Mouse (Mus musculus) embryonic facial prominence, embryonic 11.5 days (tissue): ENCODE measurements around the gene Etfb. TPM values are rescaled to one million over a fixed set of nuclear protein-coding genes. Genes with fewer than 3 reads are reported as not detected.
"Not testable (repeated sequence)": the region's sequence is repeated elsewhere in the genome, so short reads cannot be mapped to it uniquely, and the experiment has no call there.

Experiments used
- ATAC-seq: fragments of 200-750 bp; cut with Nextera tagmentation; replicated peaks from 2 replicates; pipeline ENCODE4 v1.8.0; 2017; ENCODE audit warnings: low read depth; ENCODE audit not compliant: insufficient number of reproducible peaks, low FRiP score, low TSS enrichment
- DNase-seq: peaks from one replicate; pipeline ENCODE4 v3.0.0-alpha.2; 2015; ENCODE audit warnings: low spot score
- H3K27ac ChIP-seq: fragments of 300-500 bp; sonication (generic); replicated peaks from 2 replicates; pipeline ENCODE4 v1.5.1; 2014; ENCODE audit warnings: mild to moderate bottlenecking, low read depth, low read length, control low read depth
- H3K27me3 ChIP-seq: fragments of 300-500 bp; sonication (generic); 2 replicates; pipeline ENCODE4 v1.6.1; 2014; ENCODE audit warnings: mild to moderate bottlenecking, low read length, moderate library complexity, mixed read lengths; ENCODE audit not compliant: control insufficient read depth, insufficient read depth
- H3K36me3 ChIP-seq: fragments of 300-500 bp; sonication (generic); replicated peaks from 2 replicates; pipeline ENCODE4 v1.6.1; 2014; ENCODE audit warnings: low read depth, mild to moderate bottlenecking, low read length, moderate library complexity, mixed read lengths; ENCODE audit not compliant: control insufficient read depth, insufficient read depth
- H3K4me1 ChIP-seq: fragments of 300-500 bp; sonication (generic); 2 replicates; pipeline ENCODE4 v1.6.1; 2014; ENCODE audit warnings: low read length, mixed read lengths; ENCODE audit not compliant: control insufficient read depth, insufficient read depth
- H3K4me2 ChIP-seq: fragments of 300-500 bp; sonication (generic); 2 replicates; pipeline ENCODE4 v1.6.1; 2014; ENCODE audit warnings: low read depth, mild to moderate bottlenecking, control low read depth, low read length, moderate library complexity
- H3K4me3 ChIP-seq: fragments of 300-500 bp; sonication (generic); 2 replicates; pipeline ENCODE4 v1.5.1; 2014; ENCODE audit warnings: low read depth, low read length, control low read depth
- H3K9ac ChIP-seq: fragments of 300-500 bp; sonication (generic); replicated peaks from 2 replicates; pipeline ENCODE4 v1.6.1; 2014; ENCODE audit warnings: mild to moderate bottlenecking, control low read depth, low read length
- H3K9me3 ChIP-seq: fragments of 300-500 bp; sonication (generic); replicated peaks from 2 replicates; pipeline ENCODE4 v1.6.1; 2016; ENCODE audit warnings: mild to moderate bottlenecking, low read length, inconsistent platforms, mixed read lengths; ENCODE audit not compliant: control insufficient read depth
- WGBS: fragments of 180-500 bp; shearing (Covaris S2); extraction: QIAGEN DNeasy Blood & Tissue Kit; methylation state at CpG from one replicate; pipeline ENCODE4 v1.1.7; 2014; 5-methylcytosine and 5-hydroxymethylcytosine counted together
- polyA plus RNA-seq: library from polyadenylated mRNA; unstranded; fragments of >200 nt; fragmentation: Nextera tagmentation; extraction: Ambion mirVana; gene quantifications from 2 replicates; pipeline ENCODE4 v1.2.1, GENCODE M21; 2014

Gene Etfb
- 240 and 251 TPM in 2 replicates for polyA plus RNA-seq

DNA sequence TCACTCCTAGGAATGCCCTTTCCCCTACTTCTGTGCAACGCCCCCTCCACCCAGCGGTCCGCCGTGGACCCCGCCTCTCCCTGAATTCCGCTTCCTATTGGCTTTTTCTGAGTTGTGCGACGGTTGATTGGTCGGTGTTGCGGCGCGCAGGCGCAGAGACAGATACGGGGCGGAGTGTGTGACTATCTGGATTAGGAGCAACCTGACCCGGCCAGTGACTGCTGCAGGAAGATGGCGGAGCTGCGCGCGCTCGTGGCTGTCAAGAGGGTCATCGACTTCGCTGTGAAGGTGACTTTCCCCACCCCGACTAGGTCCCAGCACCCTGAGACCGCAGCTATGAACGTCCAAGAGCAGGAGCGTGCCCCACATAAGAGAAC lies at the start of gene Etfb, which contains the start of gene Gm45233:
Gene Etfb, plus strand, starts transcription at position 167 of the 377 bp plus-strand sequence.
Gene Gm45233, plus strand, starts transcription at position 212 of the 377 bp plus-strand sequence.
- ATAC-seq: peak; percentile 96
- WGBS: under 1% methylated on average over 27 of the region's 27 CpGs
- H3K36me3 ChIP-seq: no peaks in the 10 kb centered on the region
- H3K27ac ChIP-seq: peak within 1 kb of the TSS; percentile 77
- H3K27me3 ChIP-seq: no peaks in the 10 kb centered on the region
- H3K4me1 ChIP-seq: no peaks in the 10 kb centered on the region
- peak within 1 kb of the TSS; percentile 84 for H3K4me2 ChIP-seq
- H3K9me3 ChIP-seq: no peaks in the 10 kb centered on the region
- peak; percentile 95 for DNase-seq
- H3K9ac ChIP-seq: peak within 1 kb of the TSS; percentile 67
- peak within 1 kb of the TSS; percentile 47 for H3K4me3 ChIP-seq

DNA sequence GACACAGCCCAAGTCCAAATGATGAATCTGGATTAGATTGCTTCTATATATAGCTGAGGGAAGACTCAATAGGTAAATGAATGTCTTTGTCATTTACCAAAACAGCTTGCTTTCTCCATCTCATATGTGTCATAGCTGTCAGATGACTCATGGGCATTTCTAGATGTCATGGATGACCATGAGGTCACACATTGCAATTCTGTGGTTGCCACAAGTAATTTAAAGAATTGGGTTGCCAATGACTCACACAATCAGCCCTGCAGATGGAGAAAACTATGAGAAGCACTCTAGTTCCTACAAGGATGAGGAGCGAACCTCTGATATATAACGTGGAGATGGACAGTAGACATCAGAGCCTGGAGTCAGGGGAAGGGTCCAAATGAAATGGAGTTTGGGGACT lies 44.4 kb upstream of the Etfb start:
- WGBS: 84% methylated on average over 2 of the region's 2 CpGs
- Histone ChIP-seq H3K4me1 (no peaks in the 10 kb centered on the region), H3K4me3 (no peak overlapping the region), H3K9ac (no peak overlapping the region), H3K9me3 (no peaks in the 10 kb centered on the region), H3K36me3 (no peaks in the 10 kb centered on the region), H3K27me3 (no peaks in the 10 kb centered on the region), H3K4me2 (no peak overlapping the region), H3K27ac (no peak overlapping the region)
- ATAC-seq: no peak
- no peak for DNase-seq

DNA sequence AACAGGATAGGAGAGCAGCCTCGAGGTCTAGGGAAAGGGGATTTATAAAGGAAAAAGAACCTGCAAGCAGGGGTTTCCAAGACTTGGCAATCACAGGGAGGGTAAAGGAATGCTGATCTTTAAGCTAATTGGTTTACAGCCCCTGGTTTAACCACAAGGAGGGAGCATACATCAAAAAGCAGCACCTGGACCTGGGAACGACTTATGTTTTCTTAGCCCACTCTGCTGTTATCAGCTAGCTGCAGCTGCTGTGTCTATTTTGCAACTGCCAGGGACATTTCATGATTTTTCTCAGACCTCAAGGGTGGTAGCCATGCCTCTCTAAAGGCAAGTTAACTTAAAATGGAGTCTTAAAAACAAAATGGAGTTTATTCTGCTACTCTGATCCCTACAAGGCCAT lies 41.2 kb upstream of the Etfb start:
- no peaks in the 10 kb centered on the region for H3K36me3 ChIP-seq
- 60% methylated on average over 2 of the region's 2 CpGs for WGBS
- no peak overlapping the region for H3K9ac ChIP-seq
- H3K4me1 ChIP-seq: no peaks in the 10 kb centered on the region
- H3K27me3 ChIP-seq: no peaks in the 10 kb centered on the region
- H3K4me2 ChIP-seq: no peak overlapping the region
- DNase-seq (no peak), ATAC-seq (no peak)
- no peaks in the 10 kb centered on the region for H3K9me3 ChIP-seq
- no peak overlapping the region for H3K27ac ChIP-seq
- no peak overlapping the region for H3K4me3 ChIP-seq

DNA sequence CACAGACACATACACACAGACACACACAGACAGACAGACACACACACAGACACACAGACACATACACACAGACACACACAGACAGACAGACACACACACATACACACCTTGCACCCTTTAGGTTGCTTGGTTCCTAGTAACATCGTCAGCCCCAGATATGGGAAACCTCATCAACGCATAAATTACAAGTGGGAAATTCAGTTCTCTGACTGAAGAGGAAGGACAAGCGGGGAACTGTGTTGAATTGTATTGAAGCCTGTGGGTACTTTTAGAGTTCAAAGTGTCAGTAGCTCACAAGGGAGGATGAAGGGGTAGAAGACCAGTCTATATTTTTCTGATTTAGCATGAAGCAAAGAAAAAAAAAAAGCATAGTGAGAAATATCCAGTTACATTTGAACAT lies 36.3 kb upstream of the Etfb start:
- Histone ChIP-seq H3K4me1 (no peaks in the 10 kb centered on the region), H3K9me3 (no peaks in the 10 kb centered on the region), H3K9ac (no peak overlapping the region), H3K36me3 (no peaks in the 10 kb centered on the region), H3K4me3 (no peak overlapping the region), H3K4me2 (no peak overlapping the region), H3K27me3 (no peaks in the 10 kb centered on the region), H3K27ac (no peak overlapping the region)
- no peak for DNase-seq
- 80% methylated on average over 3 of the region's 3 CpGs for WGBS
- ATAC-seq: no peak

DNA sequence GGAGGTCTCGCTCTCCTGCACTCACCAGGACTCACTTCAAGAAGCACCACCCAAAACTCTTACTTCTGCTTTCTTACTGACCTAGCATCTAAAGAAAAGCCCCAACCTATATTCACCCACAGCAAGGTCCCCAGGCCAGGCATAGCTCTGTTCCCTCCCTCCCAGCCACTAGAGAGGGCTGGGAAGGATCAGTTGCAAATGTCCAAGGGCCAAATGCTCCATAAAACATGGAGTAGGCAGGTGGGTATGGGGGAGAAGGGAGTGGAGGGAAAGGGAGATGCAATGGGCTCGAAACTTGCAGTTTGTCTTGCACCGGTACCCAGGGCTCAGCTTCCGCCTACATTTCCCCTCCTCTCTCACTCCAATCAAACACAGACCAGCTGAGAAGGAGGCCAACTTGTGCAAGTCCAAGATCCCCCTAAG lies 35.7 kb upstream of the Etfb start, which contains the start of gene Siglecg:
Gene Siglecg, plus strand, starts transcription at position 74 of the 423 bp plus-strand sequence.
- Histone ChIP-seq H3K27me3 (no peaks in the 10 kb centered on the region), H3K4me1 (no peaks in the 10 kb centered on the region), H3K9me3 (no peaks in the 10 kb centered on the region), H3K4me2 (no peak within 1 kb of the TSS), H3K36me3 (no peaks in the 10 kb centered on the region), H3K9ac (no peak within 1 kb of the TSS), H3K4me3 (no peak within 1 kb of the TSS), H3K27ac (no peak within 1 kb of the TSS)
- 72% methylated on average over 4 of the region's 4 CpGs for WGBS
- ATAC-seq: no peak
- DNase-seq: no peak

DNA sequence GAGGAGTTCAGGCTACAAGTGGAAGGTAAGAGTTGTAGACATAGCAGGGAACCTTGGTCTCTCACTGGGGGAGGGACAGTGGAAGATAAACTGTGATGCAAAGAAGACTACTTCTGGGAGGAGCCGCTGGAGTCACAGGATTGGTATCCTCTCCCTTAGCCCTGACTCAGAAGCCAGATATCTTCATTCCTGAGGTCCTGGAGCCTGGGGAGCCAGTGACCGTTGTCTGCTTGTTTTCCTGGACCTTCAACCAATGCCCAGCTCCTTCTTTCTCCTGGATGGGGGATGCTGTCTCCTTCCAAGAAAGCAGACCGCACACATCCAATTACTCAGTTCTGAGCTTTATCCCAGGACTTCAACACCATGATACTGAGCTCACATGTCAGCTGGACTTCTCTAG lies 34.8 kb upstream of the Etfb start:
- ATAC-seq: no peak
- H3K4me1 ChIP-seq: no peaks in the 10 kb centered on the region
- no peaks in the 10 kb centered on the region for H3K36me3 ChIP-seq
- no peak overlapping the region for H3K4me3 ChIP-seq
- no peaks in the 10 kb centered on the region for H3K27me3 ChIP-seq
- no peak overlapping the region for H3K4me2 ChIP-seq
- no peak overlapping the region for H3K27ac ChIP-seq
- no peak for DNase-seq
- H3K9ac ChIP-seq: no peak overlapping the region
- WGBS: 72% methylated on average over 3 of the region's 3 CpGs
- H3K9me3 ChIP-seq: no peaks in the 10 kb centered on the region

DNA sequence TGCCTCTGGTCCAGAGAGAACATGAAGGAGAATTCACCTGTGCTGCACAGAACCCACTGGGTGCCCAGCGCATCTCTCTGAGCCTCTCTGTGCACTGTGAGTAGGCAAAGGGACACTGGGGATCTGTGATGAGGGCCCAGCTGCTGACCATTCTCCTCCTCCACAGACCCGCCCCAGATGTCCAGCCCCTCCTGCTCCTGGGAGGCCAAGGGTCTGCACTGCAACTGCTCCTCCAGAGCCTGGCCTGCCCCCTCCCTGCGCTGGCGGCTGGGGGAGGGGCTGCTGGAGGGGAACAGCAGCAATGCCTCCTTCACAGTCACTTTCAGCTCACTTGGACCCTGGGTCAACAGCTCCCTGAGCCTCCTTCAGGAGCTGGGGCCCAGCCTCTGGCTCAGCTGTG lies 32.2 kb upstream of the Etfb start:
- DNase-seq, H3K4me3 ChIP-seq, H3K4me1 ChIP-seq, H3K36me3 ChIP-seq, ATAC-seq, H3K4me2 ChIP-seq, H3K9ac ChIP-seq, H3K27me3 ChIP-seq, H3K27ac ChIP-seq, H3K9me3 ChIP-seq: not testable (repeated sequence)
- WGBS: 42% methylated on average over 3 of the region's 4 CpGs

DNA sequence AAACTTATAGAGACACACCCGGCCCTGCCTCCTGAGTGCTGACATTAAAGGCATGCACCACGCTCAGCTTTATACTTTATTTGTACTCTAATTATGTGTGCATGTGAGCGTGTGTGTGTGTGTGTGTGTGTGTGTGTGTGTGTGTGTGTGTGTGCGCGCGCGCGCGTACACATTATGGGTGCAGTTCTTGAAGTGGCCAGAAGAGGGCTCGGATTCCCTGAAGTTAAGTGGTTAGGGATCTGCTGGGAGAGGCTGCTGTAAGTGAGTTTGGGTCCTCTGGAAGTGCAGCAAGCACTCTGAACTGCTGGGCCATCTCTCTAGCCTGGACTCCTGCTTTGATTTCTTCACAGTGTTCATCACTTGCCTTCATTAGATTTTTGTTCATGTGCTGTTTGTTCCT lies 26.6 kb upstream of the Etfb start:
- DNase-seq (no peak), ATAC-seq (no peak)
- Histone ChIP-seq H3K9me3 (no peaks in the 10 kb centered on the region), H3K27me3 (no peaks in the 10 kb centered on the region), H3K9ac (no peak overlapping the region), H3K27ac (no peak overlapping the region), H3K4me3 (no peak overlapping the region), H3K4me1 (no peaks in the 10 kb centered on the region), H3K36me3 (no peaks in the 10 kb centered on the region), H3K4me2 (no peak overlapping the region)
- WGBS: 81% methylated on average over 10 of the region's 10 CpGs
